Mouse (Mus musculus) testis, adult 2 months (tissue): ENCODE measurements around the gene Ferd3l.

Experiments
- CTCF ChIP-seq: fragments of 200-500 bp; IDR thresholded peaks from 2 replicates; pipeline ENCODE4 v1.5.1; 2012; ENCODE audit warnings: low read depth, mild to moderate bottlenecking, inconsistent platforms, low read length, moderate library complexity; ENCODE audit not compliant: control insufficient read depth, insufficient read depth, insufficient replicate concordance
- POLR2A ChIP-seq: fragments of 200-500 bp; IDR thresholded peaks from 2 replicates; pipeline ENCODE4 v1.6.1; 2012; ENCODE audit warnings: low read depth, mild to moderate bottlenecking, inconsistent platforms, low read length, moderate library complexity; ENCODE audit not compliant: control insufficient read depth

DNA sequence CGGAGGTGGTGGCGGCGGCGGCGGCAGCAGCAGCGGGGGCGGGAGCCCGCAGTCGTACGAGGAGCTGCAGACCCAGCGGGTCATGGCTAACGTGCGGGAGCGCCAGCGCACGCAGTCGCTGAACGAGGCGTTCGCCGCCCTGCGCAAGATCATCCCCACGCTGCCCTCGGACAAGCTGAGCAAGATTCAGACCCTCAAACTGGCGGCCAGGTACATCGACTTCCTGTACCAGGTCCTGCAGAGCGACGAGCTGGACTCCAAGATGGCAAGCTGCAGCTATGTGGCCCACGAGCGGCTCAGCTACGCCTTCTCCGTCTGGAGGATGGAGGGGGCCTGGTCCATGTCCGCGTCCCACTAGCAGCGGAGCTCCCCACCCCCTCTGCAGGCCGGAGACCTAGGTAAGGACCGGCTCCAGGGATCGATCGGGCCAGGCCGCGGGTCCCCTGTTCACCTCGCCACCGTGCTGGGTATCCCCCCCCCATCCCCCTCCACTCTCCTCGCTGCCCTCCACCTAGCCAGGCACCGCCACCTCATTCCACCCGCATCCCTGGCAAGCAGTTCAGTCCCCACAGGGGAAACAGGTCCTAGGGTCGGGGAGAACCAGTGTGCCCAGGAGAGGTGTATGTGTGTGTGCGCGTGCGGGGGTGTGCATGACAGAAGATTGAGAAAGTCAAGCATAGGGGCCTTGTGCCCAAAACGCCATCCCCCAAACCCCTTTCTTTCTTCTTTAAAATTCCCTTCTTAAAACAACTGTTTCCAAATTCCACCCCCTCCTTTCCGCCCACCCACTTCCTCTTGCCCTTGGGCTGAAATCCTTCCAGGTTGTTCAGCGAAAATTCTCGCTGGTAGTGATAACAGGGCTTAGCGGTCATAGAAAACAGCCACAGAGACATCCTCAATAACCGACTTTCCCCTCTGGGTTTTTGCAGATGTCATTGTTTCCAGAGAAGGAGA lies 30.3 kb downstream of the Ferd3l start:
- no peak for TF ChIP-seq POLR2A
- TF ChIP-seq CTCF = no peak
